In the genomic region with DNA sequence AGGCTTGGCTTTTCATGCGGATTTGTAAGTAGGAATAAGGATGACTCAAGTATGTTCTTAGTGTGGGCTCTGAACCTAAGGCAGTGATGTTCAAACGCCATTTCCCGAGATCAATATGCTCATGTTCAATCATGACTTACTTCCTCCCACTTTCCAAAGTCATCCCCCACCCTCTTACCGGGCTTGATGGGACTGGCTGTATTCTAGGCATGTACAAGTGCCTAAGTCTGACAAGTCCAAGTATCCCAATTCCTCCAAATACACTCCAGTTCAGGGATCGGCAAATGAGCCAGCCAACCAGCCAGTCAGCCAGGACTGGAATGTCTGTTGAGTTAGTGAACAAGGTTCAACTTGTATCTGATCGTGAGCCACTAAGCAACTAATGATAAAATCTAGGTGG, we compare ENCODE assay signal across 27 mouse cellular contexts. TPM values are rescaled to one million over a fixed set of nuclear protein-coding genes. Genes with fewer than 3 reads are reported as not detected.
"Had no signal": no experiment of that assay in that cellular context is flagged by ENCODE, and none has a peak within 500 bp of the region (broad histone marks: within the 10 kb centered on the region; RNA-seq: fewer than 3 reads in every experiment).

No protein-coding gene starts in this region.

- H3K36me3 ChIP-seq: forebrain, embryonic 15.5 days; heart, embryonic 13.5 days; heart, embryonic 15.5 days; hindbrain, embryonic 10.5 days; hindbrain, embryonic 13.5 days; hindbrain, embryonic 15.5 days; limb, embryonic 13.5 days; limb, embryonic 15.5 days; liver, embryonic 12.5 days had no signal

- ATAC-seq: forebrain, embryonic 15.5 days; hindbrain, postnatal 0 days; intestine, embryonic 16.5 days; liver, embryonic 12.5 days had no signal

- H3K9me3 ChIP-seq: forebrain, embryonic 15.5 days; heart, embryonic 13.5 days; heart, embryonic 15.5 days; hindbrain, embryonic 15.5 days; limb, embryonic 15.5 days; liver, embryonic 12.5 days had no signal

- H3K27me3 ChIP-seq: forebrain, embryonic 15.5 days; heart, embryonic 13.5 days; heart, embryonic 15.5 days; hindbrain, embryonic 13.5 days; hindbrain, embryonic 15.5 days; limb, embryonic 13.5 days; limb, embryonic 15.5 days; liver, embryonic 12.5 days had no signal

- H3K4me1 ChIP-seq: forebrain, embryonic 15.5 days; heart, embryonic 15.5 days; hindbrain, embryonic 10.5 days; hindbrain, embryonic 13.5 days; hindbrain, embryonic 15.5 days; limb, embryonic 13.5 days; limb, embryonic 15.5 days; liver, embryonic 12.5 days had no signal

- H3K27ac ChIP-seq: forebrain, embryonic 15.5 days; gastrocnemius, adult 2 months; heart, adult 2 months; heart, embryonic 13.5 days; heart, embryonic 15.5 days; hindbrain, embryonic 10.5 days; hindbrain, embryonic 13.5 days; hindbrain, embryonic 15.5 days; hindbrain, postnatal 0 days; kidney, postnatal 0 days; limb, embryonic 13.5 days; limb, embryonic 15.5 days; liver, embryonic 12.5 days had no signal

- H3K4me2 ChIP-seq: forebrain, embryonic 15.5 days; heart, embryonic 13.5 days; heart, embryonic 15.5 days; hindbrain, embryonic 13.5 days; hindbrain, embryonic 15.5 days; limb, embryonic 13.5 days; limb, embryonic 15.5 days; liver, embryonic 12.5 days had no signal

- DNase-seq: gastrocnemius, adult 2 months; gastrocnemius, postnatal 10 days; gastrocnemius, postnatal 25 days; heart, adult 2 months; heart, postnatal 4 days; kidney, adult 11 months; kidney, adult 8-10 months; kidney, postnatal 14 days; layer of hippocampus, adult 9-11 months; layer of hippocampus, postnatal 36 days; left cerebral cortex, postnatal 4 days had no signal

- H3K4me3 ChIP-seq: forebrain, embryonic 15.5 days; gastrocnemius, adult 2 months; heart, adult 2 months; heart, embryonic 13.5 days; heart, embryonic 15.5 days; hindbrain, embryonic 10.5 days; hindbrain, embryonic 13.5 days; hindbrain, embryonic 15.5 days; limb, embryonic 13.5 days; limb, embryonic 15.5 days; liver, embryonic 12.5 days had no signal

- H3K9ac ChIP-seq: forebrain, embryonic 15.5 days; heart, embryonic 13.5 days; heart, embryonic 15.5 days; hindbrain, embryonic 13.5 days; hindbrain, embryonic 15.5 days; limb, embryonic 13.5 days; limb, embryonic 15.5 days; liver, embryonic 12.5 days had no signal

RNA-seq across cellular contexts. Expression of a gene that starts 15.7 kb away (rescaled TPM):
- polyA plus RNA-seq: heart, embryonic 13.5 days; heart, embryonic 15.5 days; intestine, embryonic 16.5 days; kidney, embryonic 14.5 days; kidney, postnatal 0 days; large intestine, adult 2 months; limb, embryonic 11.5 days; liver, adult 2 months; liver, embryonic 12.5 days had no signal
